Mouse (Mus musculus) stomach, embryonic 14.5 days (tissue): ENCODE results near the gene 5730522E02Rik. TPM values are rescaled to one million over a fixed set of nuclear protein-coding genes. Genes with fewer than 3 reads are reported as not detected.

Experiments
- ATAC-seq: fragments of 200-750 bp; cut with Nextera tagmentation; 2 replicates; pipeline ENCODE4 v1.8.0; 2017; ENCODE audit warnings: low read depth, moderate TSS enrichment; ENCODE audit not compliant: insufficient number of reproducible peaks, insufficient read depth, low FRiP score
- H3K27ac ChIP-seq: fragments of 300-500 bp; sonication (generic); 2 replicates; pipeline ENCODE4 v1.5.1; 2014; ENCODE audit warnings: mild to moderate bottlenecking, low read length, moderate library complexity, mixed read lengths
- H3K27me3 ChIP-seq: fragments of 300-500 bp; sonication (generic); 2 replicates; pipeline ENCODE4 v1.6.1; 2014; ENCODE audit warnings: low read length, control low read depth, mixed read lengths; ENCODE audit not compliant: control insufficient read depth, insufficient read depth
- H3K36me3 ChIP-seq: fragments of 300-500 bp; sonication (generic); 2 replicates; pipeline ENCODE4 v1.6.1; 2014; ENCODE audit warnings: mild to moderate bottlenecking, control low read depth, low read length, moderate library complexity, mixed read lengths; ENCODE audit not compliant: control insufficient read depth, insufficient read depth
- H3K4me1 ChIP-seq: fragments of 300-500 bp; sonication (generic); 2 replicates; pipeline ENCODE4 v1.6.1; 2014; ENCODE audit warnings: low read length, control low read depth, mixed read lengths; ENCODE audit not compliant: control insufficient read depth, insufficient read depth
- H3K4me2 ChIP-seq: fragments of 300-500 bp; sonication (generic); replicated peaks from 2 replicates; pipeline ENCODE4 v1.6.1; 2014; ENCODE audit warnings: low read depth, low read length, control low read depth
- H3K4me3 ChIP-seq: fragments of 300-500 bp; sonication (generic); 2 replicates; pipeline ENCODE4 v1.5.1; 2014; ENCODE audit warnings: low read depth, low read length, control low read depth
- H3K9ac ChIP-seq: fragments of 300-500 bp; sonication (generic); replicated peaks from 2 replicates; pipeline ENCODE4 v1.6.1; 2014; ENCODE audit warnings: low read depth, mild to moderate bottlenecking, control low read depth, low read length, moderate library complexity, mixed read lengths
- H3K9me3 ChIP-seq: fragments of 300-500 bp; sonication (generic); 2 replicates; pipeline ENCODE4 v1.6.1; 2016; ENCODE audit warnings: low read depth, low read length, control low read depth; ENCODE audit not compliant: control insufficient read depth
- WGBS: fragments of 180-500 bp; shearing (Covaris S2); extraction: QIAGEN DNeasy Blood & Tissue Kit; methylation state at CpG from one replicate; pipeline ENCODE4 v1.1.7; 2014; 5-methylcytosine and 5-hydroxymethylcytosine counted together
- polyA plus RNA-seq: library from polyadenylated mRNA; unstranded; fragments of >200 nt; fragmentation: Nextera tagmentation; extraction: Ambion mirVana; gene quantifications from 2 replicates; pipeline ENCODE4 v1.2.1, GENCODE M21; 2014

Gene 5730522E02Rik
- polyA plus RNA-seq, 1 experiment from 2014 or later: 6.5 TPM

DNA sequence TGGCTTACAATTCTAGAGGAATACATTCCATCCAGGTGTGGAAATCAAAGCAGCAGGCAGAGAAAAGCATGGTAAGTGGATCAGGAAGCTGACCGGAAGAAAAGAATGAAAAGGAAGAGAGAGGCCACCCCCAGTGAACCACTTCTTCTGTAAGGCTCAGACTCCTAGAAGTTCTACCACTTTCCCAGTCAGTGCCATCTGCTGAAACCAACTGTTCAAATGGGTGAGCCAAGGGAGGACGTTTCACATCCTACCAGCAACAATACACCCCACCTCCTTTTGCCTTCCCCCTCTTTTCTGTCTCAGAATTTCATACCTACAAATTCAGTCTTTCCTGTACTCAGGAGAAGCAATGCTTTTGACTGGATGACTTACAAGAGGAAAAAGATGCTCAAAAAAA is 197.0 kb downstream of the 5730522E02Rik start:
- ATAC-seq: no peak
- no peak overlapping the region for H3K4me3 ChIP-seq
- H3K27ac ChIP-seq: no peak overlapping the region
- no peak overlapping the region for H3K9ac ChIP-seq
- 76% methylated on average over 2 of the region's 2 CpGs for WGBS
- no peaks in the 10 kb centered on the region for H3K27me3 ChIP-seq
- H3K9me3 ChIP-seq: no peaks in the 10 kb centered on the region
- no peak overlapping the region for H3K4me2 ChIP-seq
- H3K36me3 ChIP-seq: no peaks in the 10 kb centered on the region
- H3K4me1 ChIP-seq: 0 out of 2 replicates have a peak, but pooled peaks cover 2% of the 10 kb centered on the region

DNA sequence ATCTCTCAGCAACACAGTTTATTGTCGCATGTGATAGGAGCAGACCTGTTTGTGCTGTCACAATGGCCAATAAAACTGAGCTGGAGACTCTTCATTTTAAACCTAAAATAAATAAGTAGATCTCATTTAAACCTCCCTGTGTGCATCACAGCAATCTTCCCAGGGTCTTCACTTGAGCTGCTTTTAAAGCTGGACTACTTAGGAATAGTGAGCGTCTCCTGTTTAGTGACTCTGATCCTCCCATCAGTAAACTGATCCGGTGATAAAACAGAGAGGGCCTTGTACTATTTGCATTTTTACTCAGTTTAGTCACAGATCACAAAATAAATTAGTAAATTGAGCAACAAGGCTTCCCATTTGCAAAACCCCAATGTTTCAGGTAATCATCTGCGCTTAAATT is 206.5 kb downstream of the 5730522E02Rik start:
- WGBS: 75% methylated on average over 4 of the region's 4 CpGs
- H3K9me3 ChIP-seq: no peaks in the 10 kb centered on the region

DNA sequence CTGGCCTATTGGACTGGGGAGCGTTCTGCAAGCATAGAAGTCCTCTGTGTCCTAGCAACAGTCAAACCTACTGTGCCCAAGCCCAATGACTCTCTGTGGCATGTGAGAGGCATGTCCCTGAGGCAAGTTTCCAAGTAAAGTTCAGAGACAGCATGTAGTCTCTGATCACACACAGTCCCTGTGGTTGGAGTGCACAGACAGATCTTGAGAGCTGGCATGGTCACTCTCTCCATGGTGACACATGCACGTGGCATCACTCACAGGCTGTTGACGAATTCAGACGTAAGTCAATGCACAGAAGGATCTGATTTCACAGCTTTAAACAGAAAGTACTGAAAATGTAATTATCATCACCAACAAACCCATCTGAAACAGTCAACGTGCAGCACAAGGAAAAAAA is 210.8 kb downstream of the 5730522E02Rik start:
- Histone ChIP-seq H3K9me3 (no peaks in the 10 kb centered on the region), H3K4me2 (no peak overlapping the region), H3K4me3 (no peak overlapping the region), H3K36me3 (no peaks in the 10 kb centered on the region), H3K27me3 (no peaks in the 10 kb centered on the region), H3K4me1 (no peaks in the 10 kb centered on the region), H3K9ac (no peak overlapping the region), H3K27ac (no peak overlapping the region)
- WGBS: 79% methylated on average over 5 of the region's 5 CpGs
- no peak for ATAC-seq

More for the DNA sequence above, 206.5 kb downstream of the 5730522E02Rik start:
- Histone ChIP-seq H3K4me3 (no peak overlapping the region), H3K27me3 (no peaks in the 10 kb centered on the region), H3K9ac (no peak overlapping the region), H3K27ac (no peak overlapping the region), H3K36me3 (no peaks in the 10 kb centered on the region), H3K4me1 (no peaks in the 10 kb centered on the region), H3K4me2 (no peak overlapping the region)
- ATAC-seq: no peak

DNA sequence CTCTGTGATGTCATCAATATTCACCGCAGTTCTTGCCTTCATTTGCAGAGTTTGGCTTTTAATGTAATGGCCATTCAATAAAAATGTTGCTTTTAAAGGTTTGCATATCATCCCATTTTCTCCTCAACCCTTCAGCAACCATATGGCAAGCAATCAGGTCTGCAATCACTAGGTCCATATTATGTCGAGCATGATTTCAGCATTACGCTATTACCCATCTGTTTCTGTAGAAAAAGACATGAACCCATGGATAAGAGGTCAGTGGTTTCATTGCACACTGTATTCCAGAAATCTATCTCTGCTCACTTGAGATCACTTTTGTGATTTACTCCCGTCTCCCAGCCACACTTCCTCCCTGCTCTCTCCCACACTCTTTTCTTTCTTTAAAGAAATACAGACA is 213.1 kb downstream of the 5730522E02Rik start:
- no peak overlapping the region for H3K4me2 ChIP-seq
- WGBS: 66% methylated on average over 4 of the region's 4 CpGs
- no peaks in the 10 kb centered on the region for H3K27me3 ChIP-seq
- no peaks in the 10 kb centered on the region for H3K4me1 ChIP-seq
- no peak overlapping the region for H3K27ac ChIP-seq
- H3K9ac ChIP-seq: no peak overlapping the region
- no peaks in the 10 kb centered on the region for H3K9me3 ChIP-seq
- no peak for ATAC-seq
- H3K4me3 ChIP-seq: no peak overlapping the region
- no peaks in the 10 kb centered on the region for H3K36me3 ChIP-seq

GRCm38 (mm10) chr11:25994128-25994527 is 216.4 kb downstream of the 5730522E02Rik start:
- no peak overlapping the region for H3K9ac ChIP-seq
- H3K36me3 ChIP-seq: no peaks in the 10 kb centered on the region
- no peak overlapping the region for H3K27ac ChIP-seq
- H3K27me3 ChIP-seq: no peaks in the 10 kb centered on the region
- no peaks in the 10 kb centered on the region for H3K9me3 ChIP-seq
- no peaks in the 10 kb centered on the region for H3K4me1 ChIP-seq
- no peak overlapping the region for H3K4me2 ChIP-seq
- WGBS: 52% methylated on average over 2 of the region's 2 CpGs
- H3K4me3 ChIP-seq: no peak overlapping the region
- ATAC-seq: no peak

GRCm38 (mm10) chr11:25992216-25992615 is 218.3 kb downstream of the 5730522E02Rik start:
- 84% methylated on average over 1 of the region's 1 CpGs for WGBS
- no peak overlapping the region for H3K4me3 ChIP-seq
- ATAC-seq: no peak

DNA sequence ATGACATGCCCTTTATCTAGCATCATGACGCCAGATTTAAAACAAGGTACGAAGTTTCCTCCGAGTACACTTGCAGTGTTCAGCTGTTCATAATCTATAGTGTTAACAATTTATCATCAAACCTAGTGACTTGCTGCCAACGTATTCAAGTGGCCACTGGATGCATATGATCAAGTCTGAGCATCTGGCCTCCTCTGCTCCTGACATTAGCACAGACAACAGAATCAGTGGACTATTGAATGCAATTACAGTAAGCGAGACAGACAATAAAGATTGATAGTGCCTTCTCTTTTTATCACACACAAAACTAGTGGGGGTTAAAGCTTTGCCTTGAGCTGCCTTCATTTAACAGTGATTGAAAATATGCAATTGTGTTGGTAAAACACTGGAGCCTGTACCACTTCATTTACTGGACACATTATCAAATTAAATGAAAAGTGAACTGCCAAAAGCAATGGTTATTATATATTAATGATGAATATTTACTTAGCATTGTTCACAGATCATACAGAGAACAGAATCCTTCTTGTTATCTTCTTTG is 231.8 kb downstream of the 5730522E02Rik start:
- Histone ChIP-seq H3K4me3 (no peak overlapping the region), H3K9ac (no peak overlapping the region), H3K4me2 (no peak overlapping the region), H3K9me3 (no peaks in the 10 kb centered on the region), H3K27ac (no peak overlapping the region), H3K27me3 (no peaks in the 10 kb centered on the region), H3K4me1 (no peaks in the 10 kb centered on the region), H3K36me3 (no peaks in the 10 kb centered on the region)
- 67% methylated on average over 5 of the region's 5 CpGs for WGBS
- no peak for ATAC-seq

More at GRCm38 (mm10) chr11:25992216-25992615, 218.3 kb downstream of the 5730522E02Rik start:
- Histone ChIP-seq H3K9me3 (no peaks in the 10 kb centered on the region), H3K4me2 (no peak overlapping the region), H3K9ac (no peak overlapping the region), H3K27ac (no peak overlapping the region), H3K27me3 (no peaks in the 10 kb centered on the region), H3K4me1 (no peaks in the 10 kb centered on the region), H3K36me3 (no peaks in the 10 kb centered on the region)

DNA sequence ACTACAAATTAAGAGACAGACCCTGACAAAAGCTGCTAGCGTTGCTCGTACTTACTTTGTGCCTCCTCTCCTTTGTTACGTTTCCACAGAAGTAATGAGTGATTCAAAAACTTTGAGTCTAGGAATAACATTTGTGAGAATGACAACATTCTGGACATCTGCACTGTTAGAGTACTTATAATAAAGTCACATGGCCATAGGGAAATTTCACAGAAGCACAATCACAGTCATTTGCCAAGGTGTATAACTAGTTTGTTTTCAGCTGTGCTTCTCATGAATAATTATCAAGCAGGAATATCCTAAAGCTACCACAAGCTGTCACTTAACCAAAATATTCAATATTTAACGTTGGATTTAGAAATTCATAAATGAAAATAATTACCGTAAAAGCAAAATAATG is 269.1 kb downstream of the 5730522E02Rik start:
- Histone ChIP-seq H3K9ac (no peak overlapping the region), H3K4me2 (no peak overlapping the region), H3K27ac (no peak overlapping the region), H3K4me1 (no peaks in the 10 kb centered on the region), H3K4me3 (no peak overlapping the region), H3K36me3 (no peaks in the 10 kb centered on the region), H3K27me3 (no peaks in the 10 kb centered on the region), H3K9me3 (no peaks in the 10 kb centered on the region)
- 88% methylated on average over 5 of the region's 5 CpGs for WGBS
- ATAC-seq: no peak

DNA sequence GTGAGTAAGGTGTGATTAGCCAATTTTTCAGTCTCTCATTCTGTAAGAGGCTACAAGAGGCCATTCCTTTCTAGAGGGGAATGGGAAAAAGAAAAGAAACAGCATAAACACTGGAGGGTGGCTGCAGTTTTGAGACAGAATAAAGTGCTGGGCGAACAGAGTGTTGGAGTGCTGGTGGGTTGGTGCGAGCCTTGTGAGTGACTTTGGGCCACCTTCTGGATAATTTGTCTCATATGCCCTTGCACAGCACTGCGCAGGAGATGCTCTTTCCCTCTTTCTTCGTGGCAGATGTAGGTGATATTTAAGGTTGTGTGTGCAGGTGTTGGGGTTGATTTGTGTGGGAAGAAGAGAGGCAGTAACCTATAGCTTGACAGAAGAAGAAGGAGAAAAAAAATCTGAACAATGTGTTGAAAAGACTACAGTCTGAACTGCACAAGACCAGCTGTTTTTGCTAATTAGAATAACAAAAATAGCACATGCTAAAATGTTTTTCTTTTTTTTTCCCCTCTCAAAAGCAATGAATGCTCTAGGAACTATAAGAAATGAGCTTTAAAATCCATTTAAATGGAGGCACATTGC is 269.8 kb downstream of the 5730522E02Rik start:
- ATAC-seq: no peak
- no peaks in the 10 kb centered on the region for H3K27me3 ChIP-seq
- H3K4me3 ChIP-seq: no peak overlapping the region
- no peak overlapping the region for H3K9ac ChIP-seq
- no peaks in the 10 kb centered on the region for H3K9me3 ChIP-seq
- 82% methylated on average over 4 of the region's 4 CpGs for WGBS
- H3K27ac ChIP-seq: no peak overlapping the region
- H3K4me2 ChIP-seq: no peak overlapping the region
- no peaks in the 10 kb centered on the region for H3K36me3 ChIP-seq
- H3K4me1 ChIP-seq: no peaks in the 10 kb centered on the region
